Mouse (Mus musculus) ovary, adult 10 weeks (tissue): ENCODE data around the gene Arhgap29. TPM values are rescaled to one million over a fixed set of nuclear protein-coding genes. Genes with fewer than 3 reads are reported as not detected.

Experiments
- polyA plus RNA-seq: library from polyadenylated mRNA; stranded (reverse); fragments of 350-450 nt; fragmentation: Illumina TruSeq; extraction: RNeasy Lipid Tissue Mini Kit (QIAGEN cat#74804); gene quantifications from one replicate; pipeline ENCODE4 v1.2.3, GENCODE M21; 2014

Arhgap29 gene
- polyA plus RNA-seq, result 695 TPM

GRCm38 (mm10) chr3:121952041-121952591 lies at the start of gene Arhgap29:
Gene Arhgap29, plus strand, starts transcription at chr3:121952541.

GRCm38 (mm10) chr3:122043799-122044547 lies 91.6 kb downstream of the Arhgap29 start, which contains the start of gene Abca4:
Gene Abca4, plus strand, starts transcription at chr3:122044443.

Other genes with a start within 250 kb of the Arhgap29 start
- 67.3 TPM for gene F3, start 229.0 kb upstream of the Arhgap29 start, polyA plus RNA-seq
- 147 TPM for gene Abcd3, start 137.2 kb upstream of the Arhgap29 start, polyA plus RNA-seq
- gene Abca4, start 91.9 kb downstream of the Arhgap29 start, polyA plus RNA-seq, result 3.3 TPM